Mouse (Mus musculus) granulocyte monocyte progenitor cell, adult 5-6 weeks (primary cell): ENCODE data around the gene Krt73. TPM values are rescaled to one million over a fixed set of nuclear protein-coding genes. Genes with fewer than 3 reads are reported as not detected.

ENCODE experiments used
- ATAC-seq: replicated peaks from 2 replicates; pipeline ENCODE4 v1.8.0; 2016; ENCODE audit warnings: mild to moderate bottlenecking, moderate TSS enrichment, inconsistent platforms; ENCODE audit not compliant: poor library complexity, severe bottlenecking
- total RNA-seq, 2 experiments: library from RNA; stranded (forward) in 1 of 2; stranded (reverse) in 1 of 2; fragments of 200-712, 200-1000 nt in 1 of 2; fragments of >200 nt in 1 of 2; fragmentation: Nextera tagmentation in 1 of 2; gene quantifications; 2 replicates each; pipeline ENCODE4 v1.2.3; 2014 to 2017

The Krt73 gene
- total RNA-seq (2014; fragmentation: Nextera tagmentation) (not detected in 2 replicates), total RNA-seq (2017) (not detected in 2 replicates)

- ATAC-seq, result no peak
Observed at GRCm38 (mm10) chr15:101802296-101802835, at the start of gene Krt73. TSS of gene Krt73 (minus strand) at chr15:101802346.

GRCm38 (mm10) chr15:101850694-101851093, 48.5 kb upstream of the Krt73 start, which contains the start of gene Krt1:
TSS of gene Krt1 (minus strand) at chr15:101850794.
- ATAC-seq, result no peak

- ATAC-seq, result peak; percentile 71
Observed at GRCm38 (mm10) chr15:101845971-101846403, 43.8 kb upstream of the Krt73 start.

- no peak for ATAC-seq
Observed at GRCm38 (mm10) chr15:101843192-101843591, 41.0 kb upstream of the Krt73 start.

- ATAC-seq, result no peak
Observed at GRCm38 (mm10) chr15:101834784-101835328, 32.7 kb upstream of the Krt73 start.

- no peak for ATAC-seq
Observed at GRCm38 (mm10) chr15:101833131-101833530, 31.0 kb upstream of the Krt73 start.

GRCm38 (mm10) chr15:101829441-101829840, 27.3 kb upstream of the Krt73 start:
- ATAC-seq, result no peak

GRCm38 (mm10) chr15:101821786-101822185, 19.6 kb upstream of the Krt73 start:
- no peak for ATAC-seq

- no peak for ATAC-seq
Observed at GRCm38 (mm10) chr15:101817875-101818274, 15.7 kb upstream of the Krt73 start, which contains the start of gene Krt2. TSS of gene Krt2 (minus strand) at chr15:101818169.

GRCm38 (mm10) chr15:101803052-101803822, 1.1 kb upstream of the Krt73 start:
- ATAC-seq, result no peak

- no peak for ATAC-seq
Observed at GRCm38 (mm10) chr15:101790867-101791266, 11.3 kb downstream of the Krt73 start.

- no peak for ATAC-seq
Observed at GRCm38 (mm10) chr15:101786360-101786759, 15.8 kb downstream of the Krt73 start, which contains the start of gene Krt72. TSS of gene Krt72 (minus strand) at chr15:101786460.

GRCm38 (mm10) chr15:101773420-101773819, 28.7 kb downstream of the Krt73 start:
- ATAC-seq, result peak; percentile 35

GRCm38 (mm10) chr15:101772711-101773081, 29.4 kb downstream of the Krt73 start:
- ATAC-seq, result peak; percentile 78

GRCm38 (mm10) chr15:101772080-101772710, 30.0 kb downstream of the Krt73 start:
- ATAC-seq, result peak; percentile 32; the same call in 1 of the 2 replicates

GRCm38 (mm10) chr15:101770226-101770625, 31.9 kb downstream of the Krt73 start:
- no peak for ATAC-seq

Other genes with a start within 250 kb of the Krt73 start
- not detected in 2 replicates for gene Krt90, start 239.4 kb downstream of the Krt73 start, total RNA-seq (2014; fragmentation: Nextera tagmentation)
- not detected in 2 replicates for gene Krt90, start 239.4 kb downstream of the Krt73 start, total RNA-seq (2017)
- not detected in 2 replicates for gene Krt75, start 228.4 kb downstream of the Krt73 start, total RNA-seq (2014; fragmentation: Nextera tagmentation)
- gene Krt75, start 228.4 kb downstream of the Krt73 start, total RNA-seq (2017), result not detected in 2 replicates
- not detected in 2 replicates for gene Gm5414, start 174.2 kb downstream of the Krt73 start, total RNA-seq (2014; fragmentation: Nextera tagmentation)
- not detected in 2 replicates for gene Gm5414, start 174.2 kb downstream of the Krt73 start, total RNA-seq (2017)
- gene Gm5478, start 155.0 kb downstream of the Krt73 start, total RNA-seq (2014; fragmentation: Nextera tagmentation), result not detected in 2 replicates
- gene Gm5478, start 155.0 kb downstream of the Krt73 start, total RNA-seq (2017), result not detected in 2 replicates
- not detected in 2 replicates for gene Krt6b, start 122.1 kb downstream of the Krt73 start, total RNA-seq (2014; fragmentation: Nextera tagmentation)
- not detected in 2 replicates for gene Krt6b, start 122.1 kb downstream of the Krt73 start, total RNA-seq (2017)
- gene Krt6a, start 108.0 kb downstream of the Krt73 start, total RNA-seq (2014; fragmentation: Nextera tagmentation), result not detected in 2 replicates
- not detected in 2 replicates for gene Krt6a, start 108.0 kb downstream of the Krt73 start, total RNA-seq (2017)
- gene Krt5, start 89.4 kb downstream of the Krt73 start, total RNA-seq (2014; fragmentation: Nextera tagmentation), result not detected in 2 replicates
- gene Krt5, start 89.4 kb downstream of the Krt73 start, total RNA-seq (2017), result not detected in 2 replicates
- gene Krt71, start 59.2 kb downstream of the Krt73 start, total RNA-seq (2014; fragmentation: Nextera tagmentation), result not detected in 2 replicates
- gene Krt71, start 59.2 kb downstream of the Krt73 start, total RNA-seq (2017), result not detected in 2 replicates
- not detected in 2 replicates for gene Krt72, start 15.9 kb downstream of the Krt73 start, total RNA-seq (2014; fragmentation: Nextera tagmentation)
- not detected in 2 replicates for gene Krt72, start 15.9 kb downstream of the Krt73 start, total RNA-seq (2017)
- gene Krt2, start 15.8 kb upstream of the Krt73 start, total RNA-seq (2014; fragmentation: Nextera tagmentation), result not detected in 2 replicates
- not detected in 2 replicates for gene Krt2, start 15.8 kb upstream of the Krt73 start, total RNA-seq (2017)
- gene Krt1, start 48.4 kb upstream of the Krt73 start, total RNA-seq (2014; fragmentation: Nextera tagmentation), result not detected in 2 replicates
- not detected in 2 replicates for gene Krt1, start 48.4 kb upstream of the Krt73 start, total RNA-seq (2017)
- not detected in 2 replicates for gene Krt77, start 67.4 kb upstream of the Krt73 start, total RNA-seq (2014; fragmentation: Nextera tagmentation)
- not detected in 2 replicates for gene Krt77, start 67.4 kb upstream of the Krt73 start, total RNA-seq (2017)
- not detected in 2 replicates for gene Krt76, start 90.6 kb upstream of the Krt73 start, total RNA-seq (2014; fragmentation: Nextera tagmentation)
- not detected in 2 replicates for gene Krt76, start 90.6 kb upstream of the Krt73 start, total RNA-seq (2017)
- gene Krt4, start 122.4 kb upstream of the Krt73 start, total RNA-seq (2014; fragmentation: Nextera tagmentation), result not detected in 2 replicates
- gene Krt4, start 122.4 kb upstream of the Krt73 start, total RNA-seq (2017), result not detected in 2 replicates
- not detected in 2 replicates for gene Krt79, start 138.0 kb upstream of the Krt73 start, total RNA-seq (2014; fragmentation: Nextera tagmentation)
- gene Krt79, start 138.0 kb upstream of the Krt73 start, total RNA-seq (2017), result not detected in 2 replicates
- not detected in 2 replicates for gene Krt78, start 151.9 kb upstream of the Krt73 start, total RNA-seq (2014; fragmentation: Nextera tagmentation)
- gene Krt78, start 151.9 kb upstream of the Krt73 start, total RNA-seq (2017), result not detected in 2 replicates
- gene Krt8, start 202.1 kb upstream of the Krt73 start, total RNA-seq (2014; fragmentation: Nextera tagmentation), result 0.30 TPM in 1 of 2 replicates, not detected in the other
- 0.31 and 0.60 TPM in 2 replicates for gene Krt8, start 202.1 kb upstream of the Krt73 start, total RNA-seq (2017)
- gene Krt18, start 225.8 kb upstream of the Krt73 start, total RNA-seq (2014; fragmentation: Nextera tagmentation), result 11.4 and 20.2 TPM in 2 replicates
- 12.4 and 24.9 TPM in 2 replicates for gene Krt18, start 225.8 kb upstream of the Krt73 start, total RNA-seq (2017)